In genomic region chr13:45400700-45401099, GRCm38 (mm10) we compare ENCODE assay signal across 15 mouse cellular contexts. TPM values are rescaled to one million over a fixed set of nuclear protein-coding genes. Genes with fewer than 3 reads are reported as not detected.
DNase-seq lines count a peak whose midpoint lies in the region; ATAC-seq lines count a peak whose summit lies in the region.
"Had no signal": no experiment of that assay in that cellular context is flagged by ENCODE, and none has a peak within 500 bp of the region (broad histone marks: within the 10 kb centered on the region; RNA-seq: fewer than 3 reads in every experiment).

No protein-coding gene starts in this region.

- DNase-seq in layer of hippocampus, adult 9-11 months, result peak; percentile 43
- DNase-seq in layer of hippocampus, postnatal 10 days (ENCODE audit: low spot score in 2 of 2), result no peak
- peak; percentile 74 to 75 for DNase-seq in right cerebral cortex, postnatal 10 days (ENCODE audit: low spot score in 2 of 2)
- no peak for DNase-seq in right cerebral cortex, postnatal 14 days
- DNase-seq in left cerebral cortex, postnatal 25 days (ENCODE audit: low spot score in 2 of 2), result peak; percentile 45 to 84
- peak; percentile 16 to 39 for DNase-seq in right cerebral cortex, postnatal 36 days (ENCODE audit: low spot score in 2 of 2)
- no peak for DNase-seq in thymus, postnatal 10 days (ENCODE audit: low spot score in 2 of 2)
- DNase-seq: adrenal gland, adult 2 months; cerebellum, adult 8-10 months; gastrocnemius, postnatal 10 days; heart, adult 18-20 months; thymus, adult 18-20 months had no signal

- no peak for ATAC-seq in megakaryocyte, adult 5-6 weeks (ENCODE audit: poor library complexity, severe bottlenecking)
- ATAC-seq: intestine, embryonic 15.5 days; midbrain, embryonic 16.5 days had no signal

- intact Hi-C loops in left cerebral cortex, postnatal 25 days (cut with DNase I), result no loop called here

RNA-seq across cellular contexts. Expression of gene Mylip, which starts 11.2 kb away (rescaled TPM):
- total RNA-seq in layer of hippocampus, postnatal 10 days (2021), result 10 to 100 TPM; 26.1 to 31.4 TPM
- total RNA-seq in left cerebral cortex, postnatal 25 days (2021), result 10 to 100 TPM; 16.0 to 17.9 TPM
- total RNA-seq in megakaryocyte, adult 5-6 weeks (2015), result 16.3 and 17.2 TPM in 2 replicates
- 11.9 and 18.7 TPM in 2 replicates for total RNA-seq in megakaryocyte, adult 5-6 weeks (2017)

Comparison
In these comparisons a context has a peak if more than half of its experiments do, and no peak if none do; other contexts are left out.
1. DNase-seq: peak in layer of hippocampus, adult 9-11 months (single experiment), right cerebral cortex, postnatal 10 days (2 of 2), left cerebral cortex, postnatal 25 days (2 of 2) and right cerebral cortex, postnatal 36 days (2 of 2); none in layer of hippocampus, postnatal 10 days (0 of 2), right cerebral cortex, postnatal 14 days (single experiment) and thymus, postnatal 10 days (0 of 2).